Mouse (Mus musculus) macrophage (primary cell): ENCODE measurements around the gene Irf3. TPM values are rescaled to one million over a fixed set of nuclear protein-coding genes. Genes with fewer than 3 reads are reported as not detected.

Source experiments
- H3K27ac ChIP-seq: fragments of 350-480 bp; formaldehyde crosslinking; 2 replicates; pipeline ENCODE4 v1.9.0; 2021
- H3K36me3 ChIP-seq: fragments of 350-480 bp; formaldehyde crosslinking; 2 replicates; pipeline ENCODE4 v1.9.0; 2021; ENCODE audit errors: inconsistent target
- H3K4me3 ChIP-seq: fragments of 350-480 bp; formaldehyde crosslinking; 2 replicates; pipeline ENCODE4 v1.9.0; 2021; ENCODE audit errors: inconsistent target
- H3K79me2 ChIP-seq: fragments of 350-480 bp; formaldehyde crosslinking; 2 replicates; pipeline ENCODE4 v1.9.0; 2021; ENCODE audit errors: inconsistent target
- WGBS: methylation state at CpG from one replicate; pipeline ENCODE4 v1.1.7; 2026; ENCODE audit warnings: inconsistent platforms; ENCODE audit not compliant: missing documents; 5-methylcytosine and 5-hydroxymethylcytosine counted together
- polyA plus RNA-seq: library from polyadenylated mRNA; stranded (reverse); fragments of 250-400 nt; gene quantifications from 3 replicates; pipeline ENCODE4 v1.2.4, GENCODE M21; 2018; ENCODE audit warnings: inconsistent platforms

The Irf3 gene
- polyA plus RNA-seq, 1 experiment from 2014 or later: 35.0 TPM

- Histone ChIP-seq H3K27ac (no peak overlapping the region), H3K79me2 (peaks cover 84% of the 10 kb centered on the region), H3K4me3 (no peak overlapping the region), H3K36me3 (peaks cover 52% of the 10 kb centered on the region)
- WGBS: 95% methylated on average over 13 of the region's 22 CpGs
These were observed 48.3 kb downstream of the Irf3 start for GRCm38 (mm10) chr7:45045741-45046140.

- WGBS: 93% methylated on average over 21 of the region's 26 CpGs
- Histone ChIP-seq H3K36me3 (peaks cover 41% of the 10 kb centered on the region), H3K27ac (no peak overlapping the region), H3K79me2 (peaks cover 84% of the 10 kb centered on the region), H3K4me3 (no peak overlapping the region)
These were observed 49.5 kb downstream of the Irf3 start for GRCm38 (mm10) chr7:45046853-45047350.

GRCm38 (mm10) chr7:45047491-45047890 is 50.0 kb downstream of the Irf3 start:
- H3K36me3 ChIP-seq: peaks cover 35% of the 10 kb centered on the region
- WGBS: over 99% methylated on average over 14 of the region's 14 CpGs
- H3K79me2 ChIP-seq: peaks cover 84% of the 10 kb centered on the region
- no peak overlapping the region for H3K4me3 ChIP-seq
- H3K27ac ChIP-seq: no peak overlapping the region

GRCm38 (mm10) chr7:45048001-45048890 is 50.8 kb downstream of the Irf3 start:
- Histone ChIP-seq H3K27ac (no peak overlapping the region), H3K4me3 (no peak overlapping the region), H3K79me2 (peaks cover 81% of the 10 kb centered on the region), H3K36me3 (peaks cover 27% of the 10 kb centered on the region)
- 93% methylated on average over 25 of the region's 38 CpGs for WGBS

- Histone ChIP-seq H3K79me2 (peaks cover 74% of the 10 kb centered on the region), H3K4me3 (no peak overlapping the region), H3K27ac (no peak overlapping the region), H3K36me3 (peaks cover 21% of the 10 kb centered on the region)
- 96% methylated on average over 21 of the region's 23 CpGs for WGBS
These were observed 51.6 kb downstream of the Irf3 start for GRCm38 (mm10) chr7:45048923-45049657.

- Histone ChIP-seq H3K79me2 (peaks cover 64% of the 10 kb centered on the region), H3K27ac (no peak overlapping the region)
- WGBS: 74% methylated on average over 16 of the region's 16 CpGs
These were observed 53.6 kb downstream of the Irf3 start for GRCm38 (mm10) chr7:45050945-45051600.

GRCm38 (mm10) chr7:45051601-45051974 is 54.1 kb downstream of the Irf3 start:
- 42% methylated on average over 13 of the region's 13 CpGs for WGBS
- peaks cover 59% of the 10 kb centered on the region for H3K79me2 ChIP-seq
- H3K27ac ChIP-seq: no peak overlapping the region
- peak overlapping the region; percentile 88 for H3K4me3 ChIP-seq
- H3K36me3 ChIP-seq: peaks cover 7% of the 10 kb centered on the region; the same call in 1 of the 2 replicates

More at GRCm38 (mm10) chr7:45050945-45051600, 53.6 kb downstream of the Irf3 start:
- Histone ChIP-seq H3K4me3 (no peak overlapping the region), H3K36me3 (peaks cover 7% of the 10 kb centered on the region; the same call in 1 of the 2 replicates)

Other genes with a start within 250 kb of the Irf3 start
- 25.2 to 68.8 TPM (median 45.1 TPM) in 3 replicates for gene Vrk3, start 249.2 kb upstream of the Irf3 start, polyA plus RNA-seq
- gene Zfp473, start 246.6 kb upstream of the Irf3 start, polyA plus RNA-seq: 0.23 to 0.60 TPM (median 0.30 TPM) in 3 replicates
- 60.3 to 113 TPM (median 73.8 TPM) in 3 replicates for gene Nup62, start 181.6 kb upstream of the Irf3 start, polyA plus RNA-seq
- 2.3 to 2.8 TPM (median 2.7 TPM) in 3 replicates for gene Il4i1, start 181.3 kb upstream of the Irf3 start, polyA plus RNA-seq
- gene Atf5, start 181.0 kb upstream of the Irf3 start, polyA plus RNA-seq: 29.8 to 55.7 TPM (median 36.4 TPM) in 3 replicates
- 33.4 to 56.3 TPM (median 49.1 TPM) in 3 replicates for gene Akt1s1, start 148.7 kb upstream of the Irf3 start, polyA plus RNA-seq
- 25.6 to 51.8 TPM (median 28.3 TPM) in 3 replicates for gene Tbc1d17, start 148.6 kb upstream of the Irf3 start, polyA plus RNA-seq
- 17.4 to 42.4 TPM (median 36.1 TPM) in 3 replicates for gene Pnkp, start 140.5 kb upstream of the Irf3 start, polyA plus RNA-seq
- gene Ptov1, start 127.9 kb upstream of the Irf3 start, polyA plus RNA-seq: 38.5 to 61.7 TPM (median 49.4 TPM) in 3 replicates
- gene Med25, start 104.9 kb upstream of the Irf3 start, polyA plus RNA-seq: 24.5 to 28.2 TPM (median 26.1 TPM) in 3 replicates
- 4.6 to 8.8 TPM (median 6.1 TPM) in 3 replicates for gene Fuz, start 101.6 kb upstream of the Irf3 start, polyA plus RNA-seq
- 49.8 to 76.6 TPM (median 75.0 TPM) in 3 replicates for gene Ap2a1, start 68.2 kb upstream of the Irf3 start, polyA plus RNA-seq
- not detected in 3 replicates for gene Tsks, start 54.4 kb upstream of the Irf3 start, polyA plus RNA-seq
- not detected in 3 replicates for gene Cpt1c, start 22.8 kb upstream of the Irf3 start, polyA plus RNA-seq
- 53.7 to 169 TPM (median 55.6 TPM) in 3 replicates for gene Prmt1, start 11.1 kb upstream of the Irf3 start, polyA plus RNA-seq
- 10.9 to 14.5 TPM (median 12.9 TPM) in 3 replicates for gene Bcl2l12, start 1.1 kb downstream of the Irf3 start, polyA plus RNA-seq
- 32.6 to 36.9 TPM (median 32.9 TPM) in 3 replicates for gene Scaf1, start 18.7 kb downstream of the Irf3 start, polyA plus RNA-seq
- 23.5 to 51.8 TPM (median 29.9 TPM) in 3 replicates for gene Rras, start 20.3 kb downstream of the Irf3 start, polyA plus RNA-seq
- gene Prr12, start 55.2 kb downstream of the Irf3 start, polyA plus RNA-seq: 15.5 to 17.7 TPM (median 17.1 TPM) in 3 replicates
- gene Nosip, start 64.8 kb downstream of the Irf3 start, polyA plus RNA-seq: 40.1 to 50.7 TPM (median 45.7 TPM) in 3 replicates
- gene Prrg2, start 65.0 kb downstream of the Irf3 start, polyA plus RNA-seq: 19.0 to 31.7 TPM (median 28.6 TPM) in 3 replicates
- 0.67 to 5.1 TPM (median 3.1 TPM) in 3 replicates for gene Rcn3, start 94.6 kb downstream of the Irf3 start, polyA plus RNA-seq
- gene Fcgrt, start 106.2 kb downstream of the Irf3 start, polyA plus RNA-seq: 84.4 to 284 TPM (median 160 TPM) in 3 replicates
- gene Rps11, start 126.8 kb downstream of the Irf3 start, polyA plus RNA-seq: 1,184 to 1,556 TPM (median 1,388 TPM) in 3 replicates
- gene Rpl13a, start 131.1 kb downstream of the Irf3 start, polyA plus RNA-seq: 804 to 2,026 TPM (median 1,578 TPM) in 3 replicates
- not detected in 3 replicates for gene Gm45713, start 138.6 kb downstream of the Irf3 start, polyA plus RNA-seq
- gene Flt3l, start 138.8 kb downstream of the Irf3 start, polyA plus RNA-seq: 4.4 to 9.9 TPM (median 8.0 TPM) in 3 replicates
- 34.1 to 75.8 TPM (median 39.7 TPM) in 3 replicates for gene Pih1d1, start 156.7 kb downstream of the Irf3 start, polyA plus RNA-seq
- gene Aldh16a1, start 156.9 kb downstream of the Irf3 start, polyA plus RNA-seq: 13.0 to 39.0 TPM (median 19.2 TPM) in 3 replicates
- gene Slc17a7, start 166.3 kb downstream of the Irf3 start, polyA plus RNA-seq: not detected in 3 replicates
- gene Gfy, start 181.9 kb downstream of the Irf3 start, polyA plus RNA-seq: not detected in 3 replicates
- not detected in 3 replicates for gene Pth2, start 183.3 kb downstream of the Irf3 start, polyA plus RNA-seq
- not detected in 3 replicates for gene Ccdc155, start 207.2 kb downstream of the Irf3 start, polyA plus RNA-seq
- gene Dkkl1, start 214.5 kb downstream of the Irf3 start, polyA plus RNA-seq: not detected in 3 replicates
- not detected in 3 replicates for gene Tead2, start 218.1 kb downstream of the Irf3 start, polyA plus RNA-seq
- 88.2 to 139 TPM (median 131 TPM) in 3 replicates for gene Cd37, start 241.5 kb downstream of the Irf3 start, polyA plus RNA-seq
- not detected in 3 replicates for gene Slc6a16, start 243.4 kb downstream of the Irf3 start, polyA plus RNA-seq